Mouse (Mus musculus) lung, postnatal 14 days (tissue): ENCODE measurements around the gene Sowahb.

Experiments
- DNase-seq: peaks from one replicate; pipeline ENCODE4 v3.0.0; 2021

Sowahb gene

GRCm38 (mm10) chr5:93044584-93045370 is at the start of gene Sowahb:
Gene Sowahb, minus strand, starts transcription at chr5:93045022.
- DNase-seq: peak; percentile 68

- DNase-seq: peak; percentile 53
Measured at GRCm38 (mm10) chr5:93093638-93094527, 49.1 kb upstream of the Sowahb start.

GRCm38 (mm10) chr5:93092857-93093622 is 48.2 kb upstream of the Sowahb start, which contains the start of gene Sept11:
Gene Sept11, plus strand, starts transcription at chr5:93093437.
- DNase-seq: peak; percentile 93

GRCm38 (mm10) chr5:93092147-93092781 is 47.4 kb upstream of the Sowahb start:
- DNase-seq: peak; percentile 45

GRCm38 (mm10) chr5:93091266-93091665 is 46.4 kb upstream of the Sowahb start:
- no peak for DNase-seq

GRCm38 (mm10) chr5:93085900-93086299 is 41.1 kb upstream of the Sowahb start:
- DNase-seq: no peak

- DNase-seq: peak; percentile 29
Measured at GRCm38 (mm10) chr5:93085015-93085598, 40.3 kb upstream of the Sowahb start.

- no peak for DNase-seq
Measured at GRCm38 (mm10) chr5:93079596-93079995, 34.8 kb upstream of the Sowahb start.

- DNase-seq: no peak
Measured at GRCm38 (mm10) chr5:93077661-93078323, 33.0 kb upstream of the Sowahb start.

- no peak for DNase-seq
Measured at GRCm38 (mm10) chr5:93060865-93061264, 16.0 kb upstream of the Sowahb start.

- DNase-seq: no peak
Measured at GRCm38 (mm10) chr5:93053606-93054397, 9.0 kb upstream of the Sowahb start.

GRCm38 (mm10) chr5:93051951-93052350 is 7.1 kb upstream of the Sowahb start:
- no peak for DNase-seq

- no peak for DNase-seq
Measured at GRCm38 (mm10) chr5:93051041-93051440, 6.2 kb upstream of the Sowahb start.

- DNase-seq: no peak
Measured at GRCm38 (mm10) chr5:93049971-93050370, 5.1 kb upstream of the Sowahb start.

GRCm38 (mm10) chr5:93048481-93049240 is 3.8 kb upstream of the Sowahb start:
- no peak for DNase-seq

GRCm38 (mm10) chr5:93046306-93046845 is 1.6 kb upstream of the Sowahb start:
- DNase-seq: no peak

GRCm38 (mm10) chr5:93045371-93045714 is 521 bp upstream of the Sowahb start:
- DNase-seq: no peak

GRCm38 (mm10) chr5:93043688-93044583 is 886 bp downstream of the Sowahb start:
- DNase-seq: no peak
